Mouse (Mus musculus): ENCODE measurements around the gene Sfrp4. TPM values are rescaled to one million over a fixed set of nuclear protein-coding genes. Genes with fewer than 3 reads are reported as not detected.

Sfrp4 gene
- polyA plus RNA-seq, 1 experiment from 2014 or later = 1.9 TPM

- DNase-seq (ENCODE audit: low spot score) = no peak
Measured at GRCm38 (mm10) chr13:19649824-19650223, 26.9 kb downstream of the Sfrp4 start.

GRCm38 (mm10) chr13:19652405-19652804 lies 29.5 kb downstream of the Sfrp4 start:
- H3K9ac ChIP-seq (ENCODE audit: low read length) = no peak overlapping the region
- WGBS = 87% methylated on average over 2 of the region's 2 CpGs
- no peaks in the 10 kb centered on the region for H3K4me1 ChIP-seq (ENCODE audit: control insufficient read depth, insufficient read depth, low read length)
- H3K9me3 ChIP-seq (ENCODE audit: control insufficient read depth, low read length) = no peaks in the 10 kb centered on the region
- no peak overlapping the region for H3K27ac ChIP-seq (ENCODE audit: low read depth, low read length)
- H3K36me3 ChIP-seq (ENCODE audit: control insufficient read depth, insufficient read depth, low read length) = no peaks in the 10 kb centered on the region
- no peak overlapping the region for H3K4me2 ChIP-seq (ENCODE audit: low read depth)
- H3K4me3 ChIP-seq (ENCODE audit: low read depth, low read length) = no peak overlapping the region
- no peaks in the 10 kb centered on the region for H3K27me3 ChIP-seq (ENCODE audit: control insufficient read depth, insufficient read depth, low read length)
- ATAC-seq (ENCODE audit: insufficient read depth, low FRiP score, low TSS enrichment) (no peak), DNase-seq (ENCODE audit: low spot score) (no peak)

More at GRCm38 (mm10) chr13:19649824-19650223, 26.9 kb downstream of the Sfrp4 start:
- Histone ChIP-seq H3K27ac (ENCODE audit: low read depth, low read length) (no peak overlapping the region), H3K9me3 (ENCODE audit: control insufficient read depth, low read length) (no peaks in the 10 kb centered on the region), H3K4me2 (ENCODE audit: low read depth) (no peak overlapping the region), H3K4me3 (ENCODE audit: low read depth, low read length) (no peak overlapping the region), H3K4me1 (ENCODE audit: control insufficient read depth, insufficient read depth, low read length) (no peaks in the 10 kb centered on the region), H3K27me3 (ENCODE audit: control insufficient read depth, insufficient read depth, low read length) (no peaks in the 10 kb centered on the region), H3K36me3 (ENCODE audit: control insufficient read depth, insufficient read depth, low read length) (no peaks in the 10 kb centered on the region), H3K9ac (ENCODE audit: low read length) (no peak overlapping the region)
- 94% methylated on average over 2 of the region's 2 CpGs for WGBS
- ATAC-seq (ENCODE audit: insufficient read depth, low FRiP score, low TSS enrichment) = no peak

GRCm38 (mm10) chr13:19668355-19669140 lies 45.6 kb downstream of the Sfrp4 start:
- Histone ChIP-seq H3K9me3 (ENCODE audit: control insufficient read depth, low read length) (no peaks in the 10 kb centered on the region), H3K4me2 (ENCODE audit: low read depth) (no peak overlapping the region), H3K4me3 (ENCODE audit: low read depth, low read length) (no peak overlapping the region), H3K9ac (ENCODE audit: low read length) (no peak overlapping the region), H3K36me3 (ENCODE audit: control insufficient read depth, insufficient read depth, low read length) (no peaks in the 10 kb centered on the region), H3K27me3 (ENCODE audit: control insufficient read depth, insufficient read depth, low read length) (no peaks in the 10 kb centered on the region), H3K4me1 (ENCODE audit: control insufficient read depth, insufficient read depth, low read length) (no peaks in the 10 kb centered on the region), H3K27ac (ENCODE audit: low read depth, low read length) (no peak overlapping the region)
- DNase-seq (ENCODE audit: low spot score) = no peak
- 89% methylated on average over 4 of the region's 4 CpGs for WGBS
- no peak for ATAC-seq (ENCODE audit: insufficient read depth, low FRiP score, low TSS enrichment)

- H3K4me2 ChIP-seq (ENCODE audit: low read depth) = no peak overlapping the region
- DNase-seq (ENCODE audit: low spot score) (no peak), ATAC-seq (ENCODE audit: insufficient read depth, low FRiP score, low TSS enrichment) (no peak)
- no peaks in the 10 kb centered on the region for H3K27me3 ChIP-seq (ENCODE audit: control insufficient read depth, insufficient read depth, low read length)
- no peak overlapping the region for H3K27ac ChIP-seq (ENCODE audit: low read depth, low read length)
- H3K9me3 ChIP-seq (ENCODE audit: control insufficient read depth, low read length) = no peaks in the 10 kb centered on the region
- H3K4me1 ChIP-seq (ENCODE audit: control insufficient read depth, insufficient read depth, low read length) = no peaks in the 10 kb centered on the region
- no peak overlapping the region for H3K9ac ChIP-seq (ENCODE audit: low read length)
- H3K36me3 ChIP-seq (ENCODE audit: control insufficient read depth, insufficient read depth, low read length) = no peaks in the 10 kb centered on the region
- H3K4me3 ChIP-seq (ENCODE audit: low read depth, low read length) = no peak overlapping the region
- WGBS = 90% methylated on average over 3 of the region's 3 CpGs
Measured at GRCm38 (mm10) chr13:19674025-19674424, 51.1 kb downstream of the Sfrp4 start.

- Histone ChIP-seq H3K4me2 (ENCODE audit: low read depth) (no peak overlapping the region), H3K9me3 (ENCODE audit: control insufficient read depth, low read length) (no peaks in the 10 kb centered on the region), H3K36me3 (ENCODE audit: control insufficient read depth, insufficient read depth, low read length) (no peaks in the 10 kb centered on the region), H3K4me1 (ENCODE audit: control insufficient read depth, insufficient read depth, low read length) (no peaks in the 10 kb centered on the region), H3K4me3 (ENCODE audit: low read depth, low read length) (no peak overlapping the region), H3K27me3 (ENCODE audit: control insufficient read depth, insufficient read depth, low read length) (no peaks in the 10 kb centered on the region), H3K27ac (ENCODE audit: low read depth, low read length) (no peak overlapping the region), H3K9ac (ENCODE audit: low read length) (no peak overlapping the region)
- DNase-seq (ENCODE audit: low spot score) (no peak), ATAC-seq (ENCODE audit: insufficient read depth, low FRiP score, low TSS enrichment) (no peak)
Measured at GRCm38 (mm10) chr13:19674601-19675000, 51.7 kb downstream of the Sfrp4 start.

Other genes with a start within 250 kb of the Sfrp4 start
- 132 and 133 TPM in 2 replicates for gene Stard3nl, start 227.3 kb upstream of the Sfrp4 start, polyA plus RNA-seq (2014; fragmentation: Nextera tagmentation; extraction: Ambion mirVana)
- gene Epdr1, start 3.2 kb upstream of the Sfrp4 start, polyA plus RNA-seq (2014; fragmentation: Nextera tagmentation; extraction: Ambion mirVana) = 16.2 and 16.7 TPM in 2 replicates
- gene Nme8, start 74.7 kb downstream of the Sfrp4 start, polyA plus RNA-seq (2014; fragmentation: Nextera tagmentation; extraction: Ambion mirVana) = not detected in 2 replicates
- 0.27 TPM in 1 of 2 replicates, not detected in the other for gene Gpr141, start 201.2 kb downstream of the Sfrp4 start, polyA plus RNA-seq (2014; fragmentation: Nextera tagmentation; extraction: Ambion mirVana)

Data from neural tube, embryonic 11.5 days (tissue).